Mouse (Mus musculus): ENCODE measurements at regions not wholly inside any gene's neighbourhood (a gene's known extent, or its start where the extent isn't known, plus 50 kb on each side); places are given as distances from the start of the nearest gene placed in this dataset.

GRCm38 (mm10) chr13:111369916-111370315 lies 115.1 kb downstream of the Actbl2 start:
- no peak for ATAC-seq (replicated peaks in 1 of 2; ENCODE audit: insufficient read depth in 1 of 2, low FRiP score in 2 of 2, low TSS enrichment in 1 of 2, low read depth in 1 of 2, poor library complexity in 2 of 2, severe bottlenecking in 2 of 2)

GRCm38 (mm10) chr13:111373281-111373680 lies 116.6 kb downstream of the Gpbp1 start:
- no peak for ATAC-seq (replicated peaks in 1 of 2; ENCODE audit: insufficient read depth in 1 of 2, low FRiP score in 2 of 2, low TSS enrichment in 1 of 2, low read depth in 1 of 2, poor library complexity in 2 of 2, severe bottlenecking in 2 of 2)

- no peak for ATAC-seq (replicated peaks in 1 of 2; ENCODE audit: insufficient read depth in 1 of 2, low FRiP score in 2 of 2, low TSS enrichment in 1 of 2, low read depth in 1 of 2, poor library complexity in 2 of 2, severe bottlenecking in 2 of 2)
These were observed 116.1 kb downstream of the Gpbp1 start for GRCm38 (mm10) chr13:111373801-111374200.
